Mouse (Mus musculus) forebrain, postnatal 0 days (tissue): ENCODE measurements around the gene Aktip. TPM values are rescaled to one million over a fixed set of nuclear protein-coding genes. Genes with fewer than 3 reads are reported as not detected.

ENCODE experiments used
- ATAC-seq: fragments of 200-750 bp; cut with Nextera tagmentation; 2 replicates; pipeline ENCODE4 v1.8.0; 2017; ENCODE audit warnings: mild to moderate bottlenecking, moderate library complexity
- DNase-seq: peaks from one replicate; pipeline ENCODE4 v3.0.0-alpha.2; 2015
- H3K27ac ChIP-seq: fragments of 300-500 bp; sonication (generic); 2 replicates; pipeline ENCODE4 v1.5.1; 2014; ENCODE audit warnings: low read depth, mild to moderate bottlenecking, antibody characterized with exemption, low read length, moderate library complexity, mixed read lengths
- H3K27me3 ChIP-seq: fragments of 300-500 bp; sonication (generic); 2 replicates; pipeline ENCODE4 v1.6.1; 2014; ENCODE audit warnings: mild to moderate bottlenecking, low read length, mixed read lengths; ENCODE audit not compliant: insufficient read depth
- H3K36me3 ChIP-seq: fragments of 300-500 bp; sonication (generic); 2 replicates; pipeline ENCODE4 v1.6.1; 2014; ENCODE audit warnings: mild to moderate bottlenecking, moderate library complexity; ENCODE audit not compliant: insufficient read depth
- H3K4me1 ChIP-seq: fragments of 300-500 bp; sonication (generic); 2 replicates; pipeline ENCODE4 v1.6.1; 2014; ENCODE audit warnings: antibody characterized with exemption; ENCODE audit not compliant: insufficient read depth
- H3K4me2 ChIP-seq: fragments of 300-500 bp; sonication (generic); 2 replicates; pipeline ENCODE4 v1.6.1; 2014; ENCODE audit warnings: low read depth, mild to moderate bottlenecking, moderate library complexity
- H3K4me3 ChIP-seq: fragments of 300-500 bp; sonication (generic); 2 replicates; pipeline ENCODE4 v1.5.1; 2014; ENCODE audit warnings: low read depth, low read length, mixed read lengths
- H3K9ac ChIP-seq: fragments of 300-500 bp; sonication (generic); 2 replicates; pipeline ENCODE4 v1.6.1; 2014; ENCODE audit warnings: mild to moderate bottlenecking
- H3K9me3 ChIP-seq: fragments of 300-500 bp; sonication (generic); 2 replicates; pipeline ENCODE4 v1.6.1; 2016; ENCODE audit warnings: low read length
- CTCF ChIP-seq: sonication (generic); IDR thresholded peaks from 2 replicates; pipeline ENCODE4 v1.5.1; 2016; ENCODE audit warnings: antibody characterized with exemption, control low read depth, low read depth
- WGBS: fragments of 180-500 bp; shearing (Covaris S2); extraction: QIAGEN DNeasy Blood & Tissue Kit; methylation state at CpG from one replicate; pipeline ENCODE4 v1.1.7; 2014; 5-methylcytosine and 5-hydroxymethylcytosine counted together
- polyA plus RNA-seq: library from polyadenylated mRNA; unstranded; fragments of >200 nt; fragmentation: Nextera tagmentation; extraction: Ambion mirVana; gene quantifications from 2 replicates; pipeline ENCODE4 v1.2.1, GENCODE M21; 2015
- total RNA-seq: library from RNA; depleted of rRNA; stranded (reverse); fragments of >200 nt; gene quantifications from 2 replicates; pipeline ENCODE4 v1.2.3, GENCODE M21; 2014; rRNA removed

The Aktip gene
- total and polyA plus RNA-seq, 2 experiments from 2014 or later = 119 to 129 TPM

DNA sequence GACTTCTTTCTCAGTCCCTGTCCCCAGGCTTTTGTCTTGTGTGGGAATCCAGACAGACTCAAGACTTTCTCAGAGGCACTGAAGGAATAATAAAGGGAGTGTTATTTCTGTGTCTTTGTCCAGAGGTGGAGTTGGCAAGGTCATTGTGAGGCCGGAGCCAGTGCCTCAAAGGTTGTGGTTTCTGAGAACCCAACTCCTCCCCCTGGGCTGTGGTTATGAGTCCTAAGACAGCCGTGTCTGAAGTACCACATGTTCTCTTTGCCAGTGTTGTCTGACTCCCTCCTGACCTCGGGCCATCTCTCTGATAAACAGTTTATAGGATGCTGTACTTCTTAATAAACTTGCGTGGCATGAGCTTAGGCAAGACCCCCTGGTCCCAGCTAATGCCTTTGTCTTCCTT, 134.6 kb downstream of the Aktip start:
- DNase-seq (no peak), ATAC-seq (no peak)
- H3K9me3 ChIP-seq = no peaks in the 10 kb centered on the region
- H3K4me1 ChIP-seq = no peaks in the 10 kb centered on the region
- no peak overlapping the region for H3K9ac ChIP-seq
- no peaks in the 10 kb centered on the region for H3K27me3 ChIP-seq
- H3K4me2 ChIP-seq = no peak overlapping the region
- no peak overlapping the region for H3K27ac ChIP-seq
- TF ChIP-seq CTCF = no peak
- no peaks in the 10 kb centered on the region for H3K36me3 ChIP-seq
- 81% methylated on average over 4 of the region's 4 CpGs for WGBS
- H3K4me3 ChIP-seq = no peak overlapping the region

Other genes with a start within 250 kb of the Aktip start
- 28.9 and 35.1 TPM in 2 replicates for gene Rbl2, start 129.9 kb downstream of the Aktip start, total RNA-seq
- gene Rbl2, start 129.9 kb downstream of the Aktip start, polyA plus RNA-seq = 8.7 and 13.3 TPM in 2 replicates
- gene Rpgrip1l, start 113.3 kb upstream of the Aktip start, total RNA-seq = 9.1 and 9.6 TPM in 2 replicates
- gene Rpgrip1l, start 113.3 kb upstream of the Aktip start, polyA plus RNA-seq = 9.1 and 9.6 TPM in 2 replicates
- 58.6 and 86.8 TPM in 2 replicates for gene Fto, start 113.5 kb upstream of the Aktip start, total RNA-seq
- 103 and 122 TPM in 2 replicates for gene Fto, start 113.5 kb upstream of the Aktip start, polyA plus RNA-seq